Mouse (Mus musculus) heart, embryonic 12.5 days (tissue): ENCODE measurements around the gene Usp42. TPM values are rescaled to one million over a fixed set of nuclear protein-coding genes. Genes with fewer than 3 reads are reported as not detected.

Source experiments
- ATAC-seq: fragments of 200-750 bp; cut with Nextera tagmentation; 2 replicates; pipeline ENCODE4 v1.8.0; 2017; ENCODE audit warnings: moderate TSS enrichment, moderate library complexity; ENCODE audit not compliant: insufficient number of reproducible peaks, low FRiP score
- H3K27ac ChIP-seq: fragments of 300-500 bp; sonication (generic); 2 replicates; pipeline ENCODE4 v1.5.1; 2016; ENCODE audit warnings: mild to moderate bottlenecking, moderate library complexity; ENCODE audit not compliant: poor library complexity, severe bottlenecking
- H3K27me3 ChIP-seq: fragments of 300-500 bp; sonication (generic); replicated peaks from 2 replicates; pipeline ENCODE4 v1.6.1; 2016; ENCODE audit warnings: mild to moderate bottlenecking, moderate library complexity
- H3K36me3 ChIP-seq: fragments of 300-500 bp; sonication (generic); 2 replicates; pipeline ENCODE4 v1.6.1; 2016; ENCODE audit warnings: mild to moderate bottlenecking, moderate library complexity
- H3K4me1 ChIP-seq: fragments of 300-500 bp; sonication (generic); replicated peaks from 2 replicates; pipeline ENCODE4 v1.6.1; 2016; ENCODE audit warnings: mild to moderate bottlenecking
- H3K4me2 ChIP-seq: fragments of 300-500 bp; sonication (generic); 2 replicates; pipeline ENCODE4 v1.6.1; 2016; ENCODE audit warnings: mild to moderate bottlenecking, moderate library complexity
- H3K4me3 ChIP-seq: fragments of 300-500 bp; sonication (generic); 2 replicates; pipeline ENCODE4 v1.5.1; 2016; ENCODE audit warnings: mild to moderate bottlenecking
- H3K9ac ChIP-seq: fragments of 300-500 bp; sonication (generic); 2 replicates; pipeline ENCODE4 v1.6.1; 2016; ENCODE audit warnings: mild to moderate bottlenecking, moderate library complexity
- H3K9me3 ChIP-seq: fragments of 300-500 bp; sonication (generic); replicated peaks from 2 replicates; pipeline ENCODE4 v1.6.1; 2016; ENCODE audit warnings: mild to moderate bottlenecking, moderate library complexity
- WGBS: fragments of 180-500 bp; shearing (Covaris S2); methylation state at CpG from one replicate; pipeline ENCODE4 v1.1.7; 2016; 5-methylcytosine and 5-hydroxymethylcytosine counted together
- polyA plus RNA-seq: library from polyadenylated mRNA; unstranded; fragments of >200 nt; fragmentation: Nextera tagmentation; extraction: Ambion mirVana; gene quantifications from 2 replicates; pipeline ENCODE4 v1.2.1, GENCODE M21; 2016

Gene Usp42
- polyA plus RNA-seq, 1 experiment from 2014 or later, result 17.6 TPM

- Histone ChIP-seq H3K4me1 (peaks cover 13% of the 10 kb centered on the region), H3K4me2 (no peak overlapping the region), H3K27ac (no peak overlapping the region), H3K36me3 (peaks cover 83% of the 10 kb centered on the region), H3K9me3 (no peaks in the 10 kb centered on the region), H3K27me3 (no peaks in the 10 kb centered on the region), H3K4me3 (no peak overlapping the region), H3K9ac (0 out of 2 replicates have a peak overlapping the region, but pooled peaks have one; percentile 29)
- ATAC-seq, result 0 out of 2 replicates have a peak, but pooled peaks have one; percentile 28
- 22% methylated on average over 7 of the region's 7 CpGs for WGBS
These were observed 20.8 kb downstream of the Usp42 start for GRCm38 (mm10) chr5:143711326-143711725.

DNA sequence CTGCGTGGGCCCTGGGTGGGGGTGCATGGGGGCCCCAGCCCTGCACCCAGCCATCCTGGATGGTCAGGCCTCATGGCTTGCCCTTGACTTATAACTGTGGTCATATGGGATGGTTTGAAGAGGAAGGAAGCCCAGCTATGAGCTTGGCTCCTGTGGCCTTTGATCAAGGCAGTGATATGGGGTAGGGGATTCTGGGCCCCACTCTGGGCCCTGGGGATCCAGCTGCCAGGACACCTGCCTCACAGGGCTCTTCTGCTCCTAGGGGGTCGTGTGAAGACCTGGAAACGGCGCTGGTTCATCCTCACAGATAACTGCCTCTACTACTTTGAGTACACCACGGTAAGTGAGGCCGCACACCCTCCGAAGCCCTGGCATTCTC lies 25.3 kb downstream of the Usp42 start:
- peak overlapping the region; percentile 23; the same call in 1 of the 2 replicates for H3K9ac ChIP-seq
- no peak for ATAC-seq
- H3K27ac ChIP-seq, result peak overlapping the region; percentile 67
- 0 out of 2 replicates have a peak, but pooled peaks cover 3% of the 10 kb centered on the region for H3K27me3 ChIP-seq
- H3K36me3 ChIP-seq, result peaks cover 70% of the 10 kb centered on the region
- WGBS, result 83% methylated on average over 7 of the region's 7 CpGs
- no peak overlapping the region for H3K4me3 ChIP-seq
- peaks cover 33% of the 10 kb centered on the region for H3K4me1 ChIP-seq
- H3K4me2 ChIP-seq, result peak overlapping the region; percentile 33
- no peaks in the 10 kb centered on the region for H3K9me3 ChIP-seq

GRCm38 (mm10) chr5:143706030-143706821 lies 25.9 kb downstream of the Usp42 start:
- Histone ChIP-seq H3K4me3 (no peak overlapping the region), H3K4me2 (peak overlapping the region; percentile 33), H3K27ac (peak overlapping the region; percentile 69), H3K27me3 (0 out of 2 replicates have a peak, but pooled peaks cover 3% of the 10 kb centered on the region), H3K9ac (peak overlapping the region; percentile 23; the same call in 1 of the 2 replicates), H3K4me1 (peaks cover 33% of the 10 kb centered on the region), H3K36me3 (peaks cover 70% of the 10 kb centered on the region), H3K9me3 (no peaks in the 10 kb centered on the region)
- ATAC-seq, result peak; percentile 47
- WGBS, result 26% methylated on average over 9 of the region's 9 CpGs

DNA sequence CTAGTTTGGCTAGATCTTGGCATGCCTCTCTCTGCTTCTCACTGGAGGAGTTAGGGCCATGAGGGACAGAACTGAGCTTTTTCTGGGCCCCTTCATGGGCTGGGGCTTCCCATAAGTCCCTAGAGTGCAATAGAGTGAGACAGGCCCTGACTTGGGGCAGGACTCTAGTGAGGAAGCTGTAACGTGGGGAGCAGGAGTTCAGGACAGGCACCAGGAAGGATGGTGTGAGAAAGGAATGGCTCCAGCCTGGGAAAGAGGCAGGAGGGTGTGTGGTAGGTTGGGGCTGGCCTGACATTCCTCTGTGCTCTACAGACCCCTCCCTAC lies 26.5 kb downstream of the Usp42 start:
- H3K27ac ChIP-seq, result peak overlapping the region; percentile 69
- no peaks in the 10 kb centered on the region for H3K9me3 ChIP-seq
- peaks cover 73% of the 10 kb centered on the region for H3K36me3 ChIP-seq
- H3K4me2 ChIP-seq, result peak overlapping the region; percentile 6; the same call in 1 of the 2 replicates
- peak overlapping the region; percentile 11; the same call in 1 of the 2 replicates for H3K9ac ChIP-seq
- whole genome bisulfite sequencing, result 50% methylated on average over 1 of the region's 1 CpGs
- H3K4me1 ChIP-seq, result peaks cover 33% of the 10 kb centered on the region
- ATAC-seq, result 0 out of 2 replicates have a peak, but pooled peaks have one; percentile 27
- 0 out of 2 replicates have a peak, but pooled peaks cover 3% of the 10 kb centered on the region for H3K27me3 ChIP-seq
- H3K4me3 ChIP-seq, result no peak overlapping the region

DNA sequence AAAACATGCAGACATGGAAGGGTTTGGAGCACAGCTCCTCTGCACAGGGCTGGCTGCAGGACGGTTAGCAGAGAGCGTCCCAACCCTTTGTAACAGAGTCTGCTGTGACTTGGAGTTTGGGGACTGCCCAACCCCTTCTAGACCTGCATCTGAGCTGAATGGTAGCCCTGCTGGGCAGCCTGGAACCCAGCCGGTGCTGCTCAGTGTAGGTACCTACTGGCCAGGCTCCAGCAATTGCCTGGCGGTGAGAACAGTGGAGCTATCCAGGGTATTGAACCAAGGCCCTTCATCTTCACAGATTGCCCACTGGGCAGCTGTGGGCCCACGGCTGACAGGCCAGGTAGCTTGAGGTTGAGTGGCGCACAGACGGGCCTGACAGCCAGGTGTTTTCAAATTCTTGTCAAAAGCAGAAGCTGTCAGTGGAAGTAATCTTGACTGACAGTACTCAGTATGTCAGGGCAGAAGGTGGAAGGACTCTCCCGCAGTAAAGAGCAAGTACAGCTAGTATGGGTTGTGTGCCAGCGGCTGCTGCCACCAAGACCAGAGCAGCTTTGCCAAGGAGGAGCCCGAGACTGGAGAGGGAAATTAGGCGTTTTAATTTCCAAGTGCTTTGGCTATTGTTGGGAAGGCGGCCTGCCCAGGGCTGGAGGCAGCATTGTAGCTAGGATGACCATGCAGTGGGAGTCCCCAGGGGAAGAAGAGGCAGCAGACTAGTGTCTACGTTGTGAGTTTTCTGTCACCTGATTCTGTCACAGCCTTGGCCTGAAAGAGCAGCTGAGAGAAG lies 27.0 kb downstream of the Usp42 start:
- 84% methylated on average over 13 of the region's 13 CpGs for WGBS
- peaks cover 33% of the 10 kb centered on the region for H3K4me1 ChIP-seq
- H3K4me2 ChIP-seq, result no peak overlapping the region
- peak overlapping the region; percentile 11; the same call in 1 of the 2 replicates for H3K9ac ChIP-seq
- no peak for ATAC-seq
- no peak overlapping the region for H3K4me3 ChIP-seq
- H3K27me3 ChIP-seq, result 0 out of 2 replicates have a peak, but pooled peaks cover 3% of the 10 kb centered on the region
- H3K9me3 ChIP-seq, result no peaks in the 10 kb centered on the region
- H3K27ac ChIP-seq, result peak overlapping the region; percentile 69
- peaks cover 76% of the 10 kb centered on the region for H3K36me3 ChIP-seq

- ATAC-seq, result no peak
- Histone ChIP-seq H3K4me1 (peaks cover 18% of the 10 kb centered on the region), H3K27me3 (0 out of 2 replicates have a peak, but pooled peaks cover 3% of the 10 kb centered on the region), H3K4me3 (no peak overlapping the region), H3K9me3 (no peaks in the 10 kb centered on the region), H3K9ac (no peak overlapping the region), H3K27ac (no peak overlapping the region), H3K4me2 (no peak overlapping the region), H3K36me3 (peaks cover 76% of the 10 kb centered on the region)
- 89% methylated on average over 10 of the region's 10 CpGs for WGBS
These were observed 31.0 kb downstream of the Usp42 start for GRCm38 (mm10) chr5:143701074-143701473.

GRCm38 (mm10) chr5:143700247-143700646 lies 31.8 kb downstream of the Usp42 start:
- H3K4me3 ChIP-seq, result no peak overlapping the region
- no peak overlapping the region for H3K4me2 ChIP-seq
- ATAC-seq, result peak; percentile 76
- H3K9ac ChIP-seq, result no peak overlapping the region
- 80% methylated on average over 5 of the region's 5 CpGs for WGBS
- peaks cover 10% of the 10 kb centered on the region for H3K4me1 ChIP-seq
- H3K27ac ChIP-seq, result no peak overlapping the region
- peaks cover 80% of the 10 kb centered on the region for H3K36me3 ChIP-seq
- 0 out of 2 replicates have a peak, but pooled peaks cover 3% of the 10 kb centered on the region for H3K27me3 ChIP-seq
- H3K9me3 ChIP-seq, result no peaks in the 10 kb centered on the region

GRCm38 (mm10) chr5:143698454-143698853 lies 33.6 kb downstream of the Usp42 start:
- ATAC-seq, result no peak
- 87% methylated on average over 4 of the region's 4 CpGs for WGBS
- 0 out of 2 replicates have a peak, but pooled peaks cover 3% of the 10 kb centered on the region for H3K27me3 ChIP-seq
- no peak overlapping the region for H3K27ac ChIP-seq
- H3K36me3 ChIP-seq, result peaks cover 86% of the 10 kb centered on the region
- no peak overlapping the region for H3K9ac ChIP-seq
- no peak overlapping the region for H3K4me2 ChIP-seq
- H3K9me3 ChIP-seq, result no peaks in the 10 kb centered on the region
- no peak overlapping the region for H3K4me3 ChIP-seq
- H3K4me1 ChIP-seq, result no peaks in the 10 kb centered on the region

DNA sequence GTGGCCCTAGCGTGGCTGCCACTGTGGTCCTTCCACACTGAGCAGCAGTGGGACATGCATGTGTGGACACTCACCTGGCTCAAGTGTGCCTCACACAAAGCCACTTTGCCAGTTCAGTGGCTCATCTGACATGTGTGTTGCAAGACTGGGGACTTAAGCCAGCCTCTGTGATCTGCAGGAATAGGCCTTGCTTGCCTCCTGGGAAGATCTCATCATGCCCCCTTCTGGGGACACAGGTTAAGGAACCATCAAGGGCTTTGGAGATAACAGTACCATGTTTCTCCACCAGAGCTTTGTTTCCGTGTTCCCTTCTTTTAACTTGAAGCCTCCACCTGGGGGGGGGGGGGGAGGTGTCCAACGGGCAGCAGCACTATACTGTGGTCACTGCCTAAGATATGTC lies 35.8 kb downstream of the Usp42 start:
- no peak for ATAC-seq
- 64% methylated on average over 3 of the region's 3 CpGs for WGBS

DNA sequence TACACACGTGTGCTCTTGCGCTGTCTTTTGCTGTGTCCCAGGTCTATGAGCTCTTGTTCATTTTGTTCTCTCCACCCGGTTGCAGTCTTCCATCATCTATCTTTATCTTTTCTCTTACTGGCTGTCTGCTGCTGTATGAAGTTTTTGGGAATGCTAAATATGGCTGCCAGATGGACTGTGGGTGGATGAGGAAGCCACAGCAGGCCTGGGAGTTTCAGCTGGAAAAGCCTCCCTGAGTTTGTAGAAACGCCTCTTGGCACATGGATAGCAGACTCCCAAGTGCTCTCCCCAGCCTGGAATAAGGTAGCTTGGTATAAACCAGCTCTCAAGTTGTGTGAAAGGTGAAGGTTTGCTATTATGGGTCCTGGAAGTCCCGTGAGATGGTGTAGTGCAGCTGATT lies 41.2 kb downstream of the Usp42 start:
- H3K9me3 ChIP-seq, result no peaks in the 10 kb centered on the region
- no peak overlapping the region for H3K27ac ChIP-seq
- no peak overlapping the region for H3K9ac ChIP-seq
- 88% methylated on average over 5 of the region's 5 CpGs for WGBS
- ATAC-seq, result no peak
- no peaks in the 10 kb centered on the region for H3K27me3 ChIP-seq
- H3K36me3 ChIP-seq, result peaks cover 72% of the 10 kb centered on the region
- H3K4me2 ChIP-seq, result no peak overlapping the region
- H3K4me3 ChIP-seq, result no peak overlapping the region
- H3K4me1 ChIP-seq, result no peaks in the 10 kb centered on the region

More for the DNA sequence above, 35.8 kb downstream of the Usp42 start:
- no peak overlapping the region for H3K9ac ChIP-seq
- H3K4me2 ChIP-seq, result no peak overlapping the region
- no peak overlapping the region for H3K27ac ChIP-seq
- no peaks in the 10 kb centered on the region for H3K27me3 ChIP-seq
- no peaks in the 10 kb centered on the region for H3K4me1 ChIP-seq
- no peaks in the 10 kb centered on the region for H3K9me3 ChIP-seq
- peaks cover 84% of the 10 kb centered on the region for H3K36me3 ChIP-seq
- H3K4me3 ChIP-seq, result no peak overlapping the region

DNA sequence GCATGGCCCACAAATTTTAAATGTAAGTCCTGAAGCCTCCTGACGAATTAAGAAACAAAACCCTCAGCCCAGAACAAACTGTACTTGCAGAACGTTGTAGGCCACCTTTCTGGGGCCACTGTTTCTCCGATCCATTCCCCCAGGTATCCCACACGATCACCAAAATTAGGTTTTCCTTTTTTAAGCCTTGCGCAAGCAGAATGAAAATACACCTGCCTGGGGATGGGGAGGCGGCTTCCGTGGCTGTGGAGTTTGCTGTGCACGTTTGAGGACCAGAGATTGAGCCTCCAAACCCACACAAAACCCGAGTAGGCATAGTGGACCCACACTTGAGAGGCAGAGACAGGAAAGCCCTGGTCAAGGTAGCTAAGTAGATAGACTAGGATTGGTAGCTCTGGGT lies 41.7 kb downstream of the Usp42 start:
- 89% methylated on average over 9 of the region's 9 CpGs for WGBS
- no peak for ATAC-seq
- Histone ChIP-seq H3K27me3 (no peaks in the 10 kb centered on the region), H3K9ac (no peak overlapping the region), H3K27ac (no peak overlapping the region), H3K9me3 (no peaks in the 10 kb centered on the region), H3K36me3 (peaks cover 67% of the 10 kb centered on the region), H3K4me1 (no peaks in the 10 kb centered on the region), H3K4me2 (no peak overlapping the region), H3K4me3 (no peak overlapping the region)
